Comparison of ENCODE assay signal across 8 mouse cellular contexts in genomic region chr6:142831243-142831642, GRCm38 (mm10). TPM values are rescaled to one million over a fixed set of nuclear protein-coding genes. Genes with fewer than 3 reads are reported as not detected.
DNase-seq lines count a peak whose midpoint lies in the region; ATAC-seq and TF ChIP-seq lines count a peak whose summit lies in the region.
"Had no signal": no experiment of that assay in that cellular context is flagged by ENCODE, and none has a peak within 500 bp of the region (broad histone marks: within the 10 kb centered on the region; RNA-seq: fewer than 3 reads in every experiment).

No protein-coding gene starts in this region.

- H3K4me2 ChIP-seq in midbrain, postnatal 0 days (ENCODE audit: low read depth, low read length, poor library complexity, severe bottlenecking), result no peak overlapping the region
- H3K4me2 ChIP-seq in midbrain, embryonic 16.5 days (ENCODE audit: low read length), result no peak overlapping the region

- no peaks in the 10 kb centered on the region for H3K9me3 ChIP-seq in midbrain, postnatal 0 days (ENCODE audit: low read length)
- H3K9me3 ChIP-seq in midbrain, embryonic 16.5 days (replicated peaks; ENCODE audit: control insufficient read depth, low read length, poor library complexity, severe bottlenecking), result no peaks in the 10 kb centered on the region

- no peak for ATAC-seq in midbrain, postnatal 0 days (ENCODE audit: low FRiP score)
- no peak for ATAC-seq in midbrain, embryonic 16.5 days
- peak; percentile 95 for ATAC-seq in megakaryocyte progenitor cell, adult 5-6 weeks (replicated peaks; ENCODE audit: poor library complexity)

- H3K36me3 ChIP-seq in midbrain, postnatal 0 days (ENCODE audit: insufficient read depth, low read length), result peaks cover 5% of the 10 kb centered on the region; the same call in 1 of the 2 replicates
- H3K36me3 ChIP-seq in midbrain, embryonic 16.5 days (ENCODE audit: control insufficient read depth, insufficient read depth, low read length), result peaks cover 6% of the 10 kb centered on the region

- H3K27me3 ChIP-seq in midbrain, postnatal 0 days (ENCODE audit: insufficient read depth, low read length), result no peaks in the 10 kb centered on the region
- no peaks in the 10 kb centered on the region for H3K27me3 ChIP-seq in midbrain, embryonic 16.5 days (ENCODE audit: control insufficient read depth, insufficient read depth, low read depth, low read length)

- no peaks in the 10 kb centered on the region; the same call in 1 of the 2 replicates for H3K4me1 ChIP-seq in midbrain, postnatal 0 days (ENCODE audit: insufficient read depth, low read length)
- H3K4me1 ChIP-seq in midbrain, embryonic 16.5 days (ENCODE audit: control insufficient read depth, insufficient read depth, low read length), result peaks cover 3% of the 10 kb centered on the region

- TF ChIP-seq CTCF in midbrain, postnatal 0 days (IDR thresholded peaks at IDR 0.05), result peak; percentile 40; the same call in 1 of the 2 replicates

- H3K9ac ChIP-seq in midbrain, postnatal 0 days (replicated peaks; ENCODE audit: low read length, poor library complexity, severe bottlenecking), result no peak overlapping the region
- H3K9ac ChIP-seq in midbrain, embryonic 16.5 days (ENCODE audit: low read depth, low read length), result no peak overlapping the region

- 57% methylated on average over 8 of the region's 8 CpGs for WGBS in midbrain, postnatal 0 days
- 64% methylated on average over 8 of the region's 8 CpGs for WGBS in midbrain, embryonic 16.5 days

- no peak for DNase-seq in midbrain, postnatal 0 days (ENCODE audit: low spot score)
- peak; percentile 28 for DNase-seq in embryo, embryonic 10.5 days (ENCODE audit: low spot score)
- no peak for DNase-seq in adrenal gland, adult 18-20 months (ENCODE audit: low spot score in 2 of 2)
- no peak for DNase-seq in kidney, adult 11 months
- DNase-seq in cerebellum, adult 8-10 months, result no peak

- H3K27ac ChIP-seq in midbrain, postnatal 0 days (ENCODE audit: low read depth, low read length), result no peak overlapping the region
- no peak overlapping the region for H3K27ac ChIP-seq in midbrain, embryonic 16.5 days (ENCODE audit: low read length)

- no peak overlapping the region for H3K4me3 ChIP-seq in midbrain, postnatal 0 days (ENCODE audit: low read depth, low read length)
- no peak overlapping the region for H3K4me3 ChIP-seq in midbrain, embryonic 16.5 days (ENCODE audit: low read depth, low read length)

RNA-seq across cellular contexts. Expression of gene Sult6b2, which starts 26.9 kb away (rescaled TPM):
- total RNA-seq in midbrain, postnatal 0 days (2014; rRNA removed), result not detected in 2 replicates
- 0.12 and 0.33 TPM in 2 replicates for polyA plus RNA-seq in midbrain, postnatal 0 days (2015; fragmentation: Nextera tagmentation; extraction: Ambion mirVana)
- 0.24 and 0.25 TPM in 2 replicates for polyA plus RNA-seq in midbrain, embryonic 16.5 days (2015; fragmentation: Nextera tagmentation; extraction: Ambion mirVana)
- not detected in 2 replicates for total RNA-seq in megakaryocyte progenitor cell, adult 5-6 weeks (2015)
- total RNA-seq in megakaryocyte progenitor cell, adult 5-6 weeks (2017), result not detected in 2 replicates
- not detected for total RNA-seq in adrenal gland, adult 18-20 months (2021)
- polyA plus RNA-seq: spleen, adult 2 months had no signal
